Mouse (Mus musculus): ENCODE results near the gene Eef1akmt4.

The Eef1akmt4 gene

GRCm38 (mm10) chr16:20611357-20612227 is at the start of gene Eef1akmt4, which contains the start of the genes Gm49333 and Alg3:
Eef1akmt4 (plus strand) TSS chr16:20611593.
Gm49333 (plus strand) TSS chr16:20611610.
Alg3 (minus strand) TSS chr16:20611735.
- DNase-seq: peak; percentile 95

- DNase-seq: no peak
These were observed 46.3 kb upstream of the Eef1akmt4 start for GRCm38 (mm10) chr16:20565075-20565474.

GRCm38 (mm10) chr16:20589366-20589938 is 21.9 kb upstream of the Eef1akmt4 start, which contains the start of gene Vwa5b2:
Vwa5b2 (plus strand) TSS chr16:20589471.
- DNase-seq: no peak

GRCm38 (mm10) chr16:20589939-20590679 is 21.3 kb upstream of the Eef1akmt4 start:
- DNase-seq: no peak

GRCm38 (mm10) chr16:20590680-20591038 is 20.7 kb upstream of the Eef1akmt4 start:
- DNase-seq: no peak

GRCm38 (mm10) chr16:20591076-20591705 is 20.2 kb upstream of the Eef1akmt4 start:
- DNase-seq: no peak

GRCm38 (mm10) chr16:20595060-20595673 is 16.2 kb upstream of the Eef1akmt4 start:
- no peak for DNase-seq

GRCm38 (mm10) chr16:20595737-20596136 is 15.7 kb upstream of the Eef1akmt4 start:
- no peak for DNase-seq

- DNase-seq: no peak
These were observed 14.5 kb upstream of the Eef1akmt4 start for GRCm38 (mm10) chr16:20596687-20597441.

- DNase-seq: no peak
These were observed 10.9 kb upstream of the Eef1akmt4 start for GRCm38 (mm10) chr16:20600511-20600910.

GRCm38 (mm10) chr16:20604705-20605104 is 6.7 kb upstream of the Eef1akmt4 start:
- no peak for DNase-seq

GRCm38 (mm10) chr16:20610501-20611356 is 664 bp upstream of the Eef1akmt4 start:
- peak; percentile 84 for DNase-seq

- no peak for DNase-seq
These were observed 8.4 kb downstream of the Eef1akmt4 start for GRCm38 (mm10) chr16:20619541-20620398.

GRCm38 (mm10) chr16:20620399-20620735 is 9.0 kb downstream of the Eef1akmt4 start:
- no peak for DNase-seq

GRCm38 (mm10) chr16:20620751-20621190 is 9.4 kb downstream of the Eef1akmt4 start:
- no peak for DNase-seq

- peak; percentile 75 for DNase-seq
These were observed 10.0 kb downstream of the Eef1akmt4 start, which contains the start of gene Camk2n2 for GRCm38 (mm10) chr16:20621191-20621990. Camk2n2 (minus strand) TSS chr16:20621287.

- peak; percentile 75 for DNase-seq
These were observed 10.7 kb downstream of the Eef1akmt4 start for GRCm38 (mm10) chr16:20621991-20622685.

- DNase-seq: no peak
These were observed 11.8 kb downstream of the Eef1akmt4 start for GRCm38 (mm10) chr16:20623211-20623610.

Data from lung, postnatal 36 days (tissue).